Mouse (Mus musculus): ENCODE results near the gene Gm17783. TPM values are rescaled to one million over a fixed set of nuclear protein-coding genes. Genes with fewer than 3 reads are reported as not detected.
"Not testable (repeated sequence)": the region's sequence is repeated elsewhere in the genome, so short reads cannot be mapped to it uniquely, and the experiment has no call there.

Gm17783 gene
- polyA plus RNA-seq, 1 experiment from 2014 or later = not detected

GRCm38 (mm10) chr16:45471836-45472235, 60.0 kb downstream of the Gm17783 start:
- not testable (repeated sequence) for H3K36me3 ChIP-seq (replicated peaks); H3K4me3 ChIP-seq; H3K27me3 ChIP-seq (ENCODE audit: poor library complexity, severe bottlenecking); DNase-seq (ENCODE audit: extremely low spot score, low spot score); H3K27ac ChIP-seq; H3K4me1 ChIP-seq; H3K9me3 ChIP-seq
- 89% methylated on average over 3 of the region's 3 CpGs for WGBS

Other genes starting within 250 kb of the Gm17783 start
- 7.1 and 10.2 TPM in 2 replicates for gene Cd200, start 123.0 kb downstream of the Gm17783 start, polyA plus RNA-seq (2016; fragmentation: Nextera tagmentation; extraction: Ambion mirVana)
- not detected in 2 replicates for gene Gm609, start 39.1 kb downstream of the Gm17783 start, polyA plus RNA-seq (2016; fragmentation: Nextera tagmentation; extraction: Ambion mirVana)
- not detected in 2 replicates for gene Slc9c1, start 3.3 kb upstream of the Gm17783 start, polyA plus RNA-seq (2016; fragmentation: Nextera tagmentation; extraction: Ambion mirVana)
- gene Gcsam, start 78.3 kb upstream of the Gm17783 start, polyA plus RNA-seq (2016; fragmentation: Nextera tagmentation; extraction: Ambion mirVana) = 0.09 and 0.12 TPM in 2 replicates
- 0.07 and 0.15 TPM in 2 replicates for gene BC016579, start 122.0 kb upstream of the Gm17783 start, polyA plus RNA-seq (2016; fragmentation: Nextera tagmentation; extraction: Ambion mirVana)
- 0.31 and 0.42 TPM in 2 replicates for gene Tmprss7, start 161.6 kb upstream of the Gm17783 start, polyA plus RNA-seq (2016; fragmentation: Nextera tagmentation; extraction: Ambion mirVana)
- 83.4 and 104 TPM in 2 replicates for gene Tagln3, start 192.6 kb upstream of the Gm17783 start, polyA plus RNA-seq (2016; fragmentation: Nextera tagmentation; extraction: Ambion mirVana)
- 41.2 and 41.4 TPM in 2 replicates for gene Abhd10, start 210.9 kb upstream of the Gm17783 start, polyA plus RNA-seq (2016; fragmentation: Nextera tagmentation; extraction: Ambion mirVana)